Mouse (Mus musculus): ENCODE data around the gene Eml4. TPM values are rescaled to one million over a fixed set of nuclear protein-coding genes. Genes with fewer than 3 reads are reported as not detected.

The Eml4 gene
- 7.7 TPM for polyA plus RNA-seq (2014; fragmentation: Illumina TruSeq; extraction: RNeasy Lipid Tissue Mini Kit (QIAGEN cat#74804); ENCODE audit: low read depth, low replicate concordance)

DNA sequence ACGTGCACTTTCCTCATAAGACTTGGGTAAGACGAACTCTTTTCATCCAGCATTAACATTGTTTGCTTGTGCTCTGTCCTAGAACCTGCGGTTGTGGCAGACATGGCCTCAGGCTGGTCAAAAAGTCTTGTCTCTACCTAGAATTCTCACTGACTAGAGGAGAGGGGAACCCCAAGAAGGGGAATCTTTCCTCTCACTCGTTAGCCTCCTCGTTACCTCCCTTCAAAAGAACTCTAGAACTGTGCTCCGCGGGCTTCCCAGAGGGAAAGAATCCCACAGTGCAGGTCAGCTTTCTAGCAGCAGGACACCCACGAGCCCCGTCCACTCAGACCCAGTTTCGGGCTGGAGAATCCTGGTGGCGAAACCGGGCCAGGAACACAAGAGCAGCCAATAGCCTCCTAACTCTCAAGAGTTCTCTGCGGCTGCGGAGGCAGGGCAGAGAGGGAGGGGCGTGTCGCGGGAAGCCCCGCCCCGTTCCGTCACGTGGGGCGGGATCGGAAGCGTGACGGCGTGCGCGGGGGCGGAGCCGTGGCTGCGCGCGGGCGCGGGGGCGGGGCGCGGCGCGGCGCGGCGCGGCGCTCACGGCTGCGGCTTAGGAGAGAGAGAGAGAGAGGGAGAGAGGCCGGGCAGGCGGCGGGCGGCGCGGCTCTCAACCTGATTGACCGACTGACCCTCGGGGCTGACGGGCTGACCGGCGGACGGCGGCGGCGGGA lies at the start of gene Eml4:
Gene Eml4 (plus strand): TSS at position 553 of the 713 bp plus-strand sequence.

GRCm38 (mm10) chr17:83517280-83518015 lies 166.7 kb downstream of the Eml4 start, which contains the start of gene Cox7a2l:
Gene Cox7a2l (minus strand): TSS chr17:83517330.

Other genes starting within 250 kb of the Eml4 start
- 1.4 TPM for gene Pkdcc, start 135.6 kb upstream of the Eml4 start, polyA plus RNA-seq (2014; fragmentation: Illumina TruSeq; extraction: RNeasy Lipid Tissue Mini Kit (QIAGEN cat#74804); ENCODE audit: low read depth, low replicate concordance)
- 151 TPM for gene Cox7a2l, start 166.4 kb downstream of the Eml4 start, polyA plus RNA-seq (2014; fragmentation: Illumina TruSeq; extraction: RNeasy Lipid Tissue Mini Kit (QIAGEN cat#74804); ENCODE audit: low read depth, low replicate concordance)

All from liver, adult 10 weeks (tissue).